Mouse (Mus musculus): ENCODE data around the gene Mrps18c.

Mrps18c gene

DNA sequence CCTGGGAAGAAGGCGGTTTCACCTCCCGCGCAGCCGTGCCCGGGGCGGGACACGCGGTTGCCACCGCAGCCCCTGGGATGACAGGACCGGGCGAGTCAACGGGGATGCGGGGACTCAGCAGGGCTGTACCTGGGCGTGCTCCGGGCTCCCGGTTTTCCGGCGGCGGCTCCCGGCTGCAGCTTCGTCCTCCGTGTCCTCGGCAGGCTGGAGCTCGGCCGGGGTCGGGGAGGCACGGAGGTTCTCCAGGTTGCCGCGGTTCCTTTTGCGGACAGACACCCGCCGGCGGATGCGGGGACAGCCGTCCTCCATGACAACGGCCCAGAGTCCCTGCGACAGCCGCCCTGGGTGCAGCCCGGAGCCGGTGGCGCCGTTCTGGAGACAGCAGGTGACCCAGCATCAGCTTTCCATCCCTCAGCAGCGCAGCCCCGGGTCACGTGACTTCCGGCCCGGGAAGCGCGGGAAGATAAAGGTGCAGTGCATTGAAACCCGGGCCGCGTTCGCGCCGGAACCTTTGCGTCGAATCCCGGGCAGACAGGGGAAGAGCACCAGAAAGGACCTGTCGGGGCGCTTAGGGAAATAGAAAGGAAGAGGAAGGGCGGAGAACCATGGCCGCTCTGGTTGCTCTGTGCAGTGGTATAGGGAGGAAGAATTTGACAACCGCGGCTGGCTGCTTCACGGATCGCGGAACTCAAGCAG, at the start of gene Mrps18c, which contains the start of gene Helq:
Gene Mrps18c, plus strand, starts transcription at position 463 of the 696 bp plus-strand sequence.
Gene Helq, minus strand, starts transcription at position 434 of the 696 bp plus-strand sequence.
- peak; percentile 93 for DNase-seq

DNA sequence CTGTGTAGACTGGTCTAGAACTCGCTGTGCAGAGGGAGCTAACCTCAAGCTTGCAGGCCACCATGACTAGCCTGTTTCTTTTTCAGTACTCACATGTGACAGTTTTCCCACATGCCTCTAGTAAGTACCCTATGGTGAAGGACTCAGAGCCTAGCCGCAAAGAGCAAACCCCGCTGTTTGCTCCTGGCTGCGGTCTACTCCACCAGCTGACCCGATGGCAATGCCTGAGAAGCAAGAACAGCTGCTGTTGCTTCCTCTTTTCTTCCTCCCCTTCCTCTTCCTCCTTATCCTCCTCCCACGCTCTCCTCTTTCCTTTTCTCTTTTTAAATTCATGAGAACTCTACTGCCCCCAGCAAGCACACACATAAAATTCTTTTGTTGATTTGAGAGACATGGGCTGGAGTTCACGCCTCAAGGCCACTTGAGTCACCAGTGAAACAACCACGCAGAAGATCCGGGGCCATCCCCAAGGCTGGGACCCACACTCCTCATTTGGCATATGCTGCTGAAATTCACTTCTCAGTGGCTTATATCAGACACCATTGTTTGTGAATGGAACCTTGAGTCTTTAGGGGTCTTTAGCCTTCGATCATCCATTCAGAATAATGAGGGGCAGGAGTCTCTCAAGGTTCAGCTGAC, 47.7 kb upstream of the Mrps18c start:
- DNase-seq: no peak

- no peak for DNase-seq
Observed at GRCm38 (mm10) chr5:100751655-100752054, 46.8 kb upstream of the Mrps18c start.

- DNase-seq: peak; percentile 42
Observed at GRCm38 (mm10) chr5:100753407-100753806, 45.0 kb upstream of the Mrps18c start.

DNA sequence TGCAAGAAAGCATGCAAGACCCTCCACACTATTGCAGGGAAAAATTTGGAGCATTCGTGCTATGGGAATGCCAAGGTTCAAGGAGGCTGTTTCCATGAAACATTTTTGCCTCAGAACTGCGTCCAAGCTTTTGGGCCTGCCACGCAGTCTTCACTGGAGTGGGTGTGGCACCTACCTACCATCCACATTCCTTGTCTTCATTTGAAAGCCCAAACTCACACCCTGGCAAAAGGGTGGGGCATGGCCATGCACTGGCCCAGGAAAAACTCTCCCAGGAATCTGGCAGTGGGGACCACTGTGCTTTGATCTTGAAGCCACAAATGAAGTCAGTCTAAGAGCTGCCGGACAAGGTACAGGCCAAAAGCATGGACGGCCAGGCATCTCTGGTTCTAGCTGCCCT, 40.3 kb upstream of the Mrps18c start:
- DNase-seq: no peak

- DNase-seq: no peak
Observed at GRCm38 (mm10) chr5:100760049-100760663, 38.3 kb upstream of the Mrps18c start.

DNA sequence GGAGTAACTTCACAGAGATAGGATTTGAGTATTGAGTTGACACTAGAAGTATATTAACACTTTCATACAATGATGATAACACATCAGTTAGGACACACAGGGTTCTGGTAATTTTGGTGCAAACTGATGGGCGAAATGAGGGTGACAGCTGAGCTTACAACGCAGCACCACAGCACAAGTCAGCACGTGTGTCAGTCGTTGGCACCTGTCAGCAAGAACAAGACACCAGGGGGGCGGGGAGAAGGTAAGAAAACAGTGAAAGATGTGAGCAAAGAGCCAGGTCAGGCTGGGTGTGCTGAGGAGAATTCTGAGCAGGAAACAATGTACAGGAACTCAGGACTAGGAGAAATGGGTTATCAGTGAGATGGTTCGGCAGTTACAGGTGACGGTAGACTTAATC, 36.7 kb upstream of the Mrps18c start:
- DNase-seq: no peak

DNA sequence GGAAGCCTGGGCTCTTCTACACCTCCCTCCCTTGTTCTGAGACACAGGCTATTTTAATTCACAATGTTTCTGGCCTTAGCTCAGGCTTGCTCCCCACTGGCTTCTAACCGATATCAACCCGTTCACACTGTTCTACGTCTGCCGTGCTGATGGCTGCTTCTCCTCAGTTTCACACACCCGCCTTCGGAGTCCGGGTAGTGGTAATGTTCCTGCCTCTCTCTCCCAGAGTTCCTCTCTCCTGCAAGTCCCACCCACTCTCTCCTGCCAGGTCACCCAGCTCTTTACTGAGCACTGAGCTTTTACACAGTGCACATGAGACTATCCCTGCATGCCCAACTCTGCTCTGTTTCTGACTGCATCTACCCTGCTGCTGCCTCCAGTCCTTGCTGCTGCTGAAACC, 32.4 kb upstream of the Mrps18c start:
- no peak for DNase-seq

DNA sequence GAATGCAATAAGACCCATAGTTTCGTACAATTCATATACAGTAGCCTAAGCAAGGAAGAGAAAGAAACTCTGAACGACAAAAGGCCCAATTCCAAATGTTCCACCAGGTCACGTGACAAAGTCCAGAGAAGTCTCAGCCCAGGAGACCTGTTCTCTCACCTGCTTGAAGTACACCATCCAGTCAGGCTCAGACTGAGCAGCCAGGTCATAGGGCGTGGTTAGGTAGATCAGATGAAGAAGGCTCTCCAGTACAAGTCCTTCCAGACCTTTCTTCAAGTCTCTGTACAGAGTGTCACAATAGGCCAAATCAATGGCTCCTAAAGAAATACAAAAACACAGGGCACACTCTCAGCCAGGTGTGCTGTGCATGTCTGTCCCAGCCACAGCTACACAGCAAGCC, 26.9 kb upstream of the Mrps18c start:
- no peak for DNase-seq

GRCm38 (mm10) chr5:100775778-100776404, 22.5 kb upstream of the Mrps18c start:
- DNase-seq: no peak

GRCm38 (mm10) chr5:100776900-100777299, 21.5 kb upstream of the Mrps18c start:
- no peak for DNase-seq

GRCm38 (mm10) chr5:100779002-100779401, 19.4 kb upstream of the Mrps18c start:
- DNase-seq: no peak

- no peak for DNase-seq
Observed at GRCm38 (mm10) chr5:100787527-100787926, 10.9 kb upstream of the Mrps18c start.

DNA sequence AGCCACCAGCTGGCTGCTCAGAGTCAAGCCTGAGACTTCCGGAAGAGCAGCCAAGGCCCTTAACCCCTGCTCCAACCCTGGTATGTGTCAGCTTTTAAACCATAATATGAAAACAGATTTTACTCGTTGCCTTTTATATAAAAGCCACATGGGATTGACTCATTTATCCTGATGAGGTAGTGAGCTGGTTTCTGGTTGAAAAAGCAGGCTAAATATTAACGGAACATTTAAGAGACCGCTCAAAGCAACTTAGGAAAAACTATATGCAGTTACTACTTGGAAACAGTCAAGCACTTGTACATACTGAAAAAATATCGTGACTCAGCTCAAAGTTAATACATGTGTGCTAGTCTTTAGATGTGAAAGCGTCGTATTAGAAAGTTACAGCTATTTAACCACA, 6.2 kb upstream of the Mrps18c start:
- DNase-seq: no peak

DNA sequence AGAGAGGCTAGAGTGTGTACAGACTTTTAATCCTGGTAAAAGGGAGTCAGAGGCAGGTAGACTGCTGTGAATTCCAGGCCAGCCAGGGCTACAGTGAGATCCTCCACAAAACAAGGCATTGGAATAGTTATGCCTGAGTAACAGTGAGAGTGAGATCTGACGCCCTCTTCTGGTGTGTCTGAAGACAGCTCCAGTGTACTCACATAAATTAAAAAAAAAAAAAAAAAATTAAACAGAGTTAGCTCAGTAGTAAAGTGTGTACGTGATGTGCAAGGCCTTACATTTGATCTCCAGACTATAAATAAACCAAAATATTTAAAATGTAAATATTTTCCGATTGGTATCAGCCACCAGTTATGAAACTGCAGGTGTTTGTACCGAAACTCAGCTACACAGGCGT, 4.3 kb upstream of the Mrps18c start:
- no peak for DNase-seq

DNA sequence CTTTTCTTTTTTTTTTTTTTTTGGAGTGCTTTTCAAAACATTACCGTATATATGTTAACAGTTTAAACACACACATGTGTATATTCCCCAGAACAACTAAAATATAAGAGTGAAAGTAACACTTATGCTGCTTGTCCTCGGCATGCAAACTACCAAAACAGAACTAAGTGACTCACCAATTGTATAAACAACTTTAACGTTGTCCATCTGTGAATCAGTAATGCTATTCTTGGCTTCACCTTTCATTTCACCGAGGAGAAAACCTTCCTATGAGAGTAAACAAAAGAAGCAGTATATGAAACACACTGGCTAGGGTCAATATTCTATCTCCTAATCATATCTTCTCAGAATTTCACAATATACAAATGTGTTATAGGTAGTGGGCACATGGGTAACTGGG, 19.9 kb downstream of the Mrps18c start:
- no peak for DNase-seq

DNA sequence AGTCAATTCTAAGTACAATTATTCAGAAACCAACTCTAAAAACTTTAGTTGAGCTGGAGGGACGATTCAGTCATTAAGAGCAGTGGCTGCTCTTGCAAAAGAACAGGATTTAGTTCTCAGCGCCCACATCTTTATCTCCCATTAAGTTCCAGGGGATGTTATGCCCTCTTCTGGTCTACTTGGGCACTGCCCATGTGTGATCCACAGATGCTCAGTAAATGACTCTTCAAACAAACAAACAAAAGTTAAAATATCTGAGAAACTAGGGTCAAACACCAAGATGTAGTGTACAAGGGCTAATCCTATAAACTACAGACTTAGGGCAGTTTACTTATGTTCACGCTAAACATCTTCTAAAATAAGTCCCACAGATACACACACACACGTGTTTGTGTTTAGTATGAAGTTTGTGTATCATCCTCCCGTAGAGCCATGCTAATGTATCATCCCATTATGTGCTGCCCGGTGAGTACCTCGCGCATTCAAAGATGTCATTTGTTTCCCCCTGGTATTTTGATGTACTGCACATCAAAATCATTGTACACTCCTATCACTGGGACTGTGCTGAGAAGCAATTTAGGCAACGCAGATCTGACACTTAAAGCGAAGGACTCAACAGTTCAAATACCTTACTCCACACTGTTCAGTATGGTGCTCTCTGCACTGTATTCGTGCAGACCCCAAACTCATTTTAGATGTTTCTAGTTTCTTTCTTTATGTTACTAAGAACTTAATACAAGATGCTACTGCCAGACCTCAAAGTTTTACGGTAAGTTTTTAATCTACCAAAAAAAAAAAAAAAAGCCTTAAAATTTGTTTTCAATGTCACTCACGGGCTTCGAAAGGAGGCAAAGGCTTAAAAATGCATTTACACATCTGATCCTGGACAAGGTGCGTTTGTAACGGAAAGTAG, 21.4 kb downstream of the Mrps18c start:
- DNase-seq: no peak

DNA sequence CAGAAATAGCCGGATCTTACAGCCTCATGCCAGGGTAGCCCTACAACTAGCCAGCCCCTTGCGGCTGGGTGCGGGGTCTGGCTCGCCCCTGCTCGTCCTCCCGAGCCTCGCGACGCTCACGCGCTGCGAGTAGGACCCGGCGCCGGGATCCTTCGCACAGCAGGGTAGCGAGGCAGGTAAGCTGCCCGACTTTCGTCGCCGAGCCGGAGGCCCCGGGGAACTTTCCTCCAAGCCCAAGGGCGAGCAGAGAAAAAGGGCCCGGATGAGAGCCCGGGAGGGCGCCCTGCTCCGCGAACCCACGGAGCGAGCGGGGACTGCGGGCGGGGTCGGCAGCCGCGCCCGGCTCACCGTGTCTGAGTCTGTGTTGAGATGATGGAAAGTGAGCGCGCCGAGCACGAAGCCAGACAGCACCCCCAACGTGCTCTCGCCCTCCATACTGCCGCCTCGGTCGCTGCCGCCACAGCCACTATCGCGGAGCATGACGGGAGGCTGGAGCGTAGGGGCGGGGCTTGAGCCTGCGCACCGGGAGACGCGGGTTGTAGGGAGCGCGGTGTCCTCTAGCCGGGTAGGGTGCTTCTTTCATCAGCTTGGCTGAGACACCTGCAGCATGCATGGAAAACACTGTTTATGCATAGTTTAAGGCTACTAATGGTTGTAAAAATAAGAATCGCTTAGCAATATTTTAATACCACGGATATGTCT, 22.2 kb downstream of the Mrps18c start, which contains the start of gene Abraxas1:
Gene Abraxas1, minus strand, starts transcription at position 483 of the 702 bp plus-strand sequence.
- peak; percentile 83 for DNase-seq

GRCm38 (mm10) chr5:100821375-100821774, 22.9 kb downstream of the Mrps18c start:
- no peak for DNase-seq

DNA sequence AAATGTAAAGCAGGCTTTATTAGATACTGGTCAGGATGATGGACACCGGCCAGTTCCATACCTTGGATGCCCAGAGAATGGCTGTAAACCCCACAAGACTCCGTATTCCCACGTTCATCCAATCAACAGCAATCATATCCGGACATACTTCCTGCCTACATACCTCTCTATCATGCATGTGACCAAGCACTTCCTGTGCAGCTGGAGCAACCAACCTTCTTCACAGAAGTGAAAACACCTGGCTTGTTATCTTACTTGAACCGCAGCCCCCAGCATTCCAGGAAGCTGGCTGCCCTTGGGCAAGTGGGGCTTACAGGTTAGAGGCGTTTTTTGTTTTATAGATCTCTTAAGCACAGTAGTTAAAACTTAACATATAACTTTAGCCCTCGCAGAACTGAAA, 24.4 kb downstream of the Mrps18c start:
- DNase-seq: no peak

DNA sequence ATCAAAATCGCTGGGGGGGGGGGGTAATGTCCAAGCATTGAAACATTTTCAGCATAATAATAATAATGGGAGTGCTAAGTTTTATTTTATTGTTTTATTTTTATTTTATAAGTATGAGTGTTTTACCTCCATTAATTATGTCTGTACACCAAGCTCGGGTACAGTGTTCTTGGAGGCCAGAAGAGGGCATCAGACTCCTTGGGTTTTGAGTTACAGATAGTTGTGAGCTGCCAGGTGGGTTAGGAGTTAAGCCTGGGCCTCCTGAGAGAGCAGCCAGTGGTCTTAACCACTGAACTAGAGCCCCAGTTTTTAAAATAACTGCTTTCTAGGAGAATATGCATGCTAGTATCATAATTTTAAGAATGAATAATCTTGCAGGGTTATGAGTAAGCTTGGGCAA, 27.5 kb downstream of the Mrps18c start:
- no peak for DNase-seq

DNA sequence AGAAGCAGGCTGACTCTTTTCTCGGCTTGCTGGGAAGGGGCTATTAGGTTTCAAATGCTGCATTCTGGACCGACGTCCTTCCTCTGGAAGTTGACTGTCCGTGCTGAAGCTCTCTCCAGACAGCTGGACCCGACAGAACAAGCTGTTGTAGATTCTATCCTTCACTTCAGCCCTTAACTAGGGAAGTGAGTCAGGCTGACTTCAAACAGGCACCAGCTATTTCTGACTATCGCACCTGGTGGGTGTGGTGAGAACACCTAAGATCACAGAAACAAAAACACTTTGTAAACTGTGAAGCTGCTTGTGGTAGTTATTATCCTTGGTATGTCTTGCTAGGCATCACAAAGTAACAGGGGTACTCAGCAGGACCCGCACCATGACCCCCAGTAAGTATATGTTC, 28.1 kb downstream of the Mrps18c start:
- DNase-seq: no peak

Measured in cerebellum, adult 8-10 months (tissue).